Mouse (Mus musculus) erythroblast, embryonic 14.5 days (primary cell): ENCODE measurements around the gene Pmm2.

Experiments used
- GATA1 ChIP-seq: IDR thresholded peaks from 2 replicates; pipeline ENCODE4 v1.6.1; 2012; ENCODE audit warnings: low read length, inconsistent platforms, mixed read lengths
- TAL1 ChIP-seq: IDR thresholded peaks from 3 replicates; pipeline ENCODE4 v1.6.1; 2012; ENCODE audit warnings: low read length, inconsistent platforms, mixed read lengths

- no peak for TF ChIP-seq GATA1
- no peak for TF ChIP-seq TAL1
These were observed 74.5 kb downstream of the Pmm2 start for GRCm38 (mm10) chr16:8711998-8712397.
